Mouse (Mus musculus): ENCODE data around the gene Heatr4. TPM values are rescaled to one million over a fixed set of nuclear protein-coding genes. Genes with fewer than 3 reads are reported as not detected.

Heatr4 gene
- polyA plus RNA-seq, 1 experiment = 0.03 TPM

- 89% methylated on average over 3 of the region's 3 CpGs for WGBS
- no peaks in the 10 kb centered on the region for H3K27me3 ChIP-seq (ENCODE audit: control insufficient read depth, insufficient read depth, low read length)
- H3K4me1 ChIP-seq (ENCODE audit: control insufficient read depth, insufficient read depth, low read length) = no peaks in the 10 kb centered on the region; the same call in 1 of the 2 replicates
- no peak for TF ChIP-seq CTCF (IDR thresholded peaks at IDR 0.05; ENCODE audit: borderline replicate concordance, insufficient read depth, low read depth, low read length)
- TF ChIP-seq POLR2A (IDR thresholded peaks at IDR 0.05; ENCODE audit: borderline replicate concordance, insufficient read depth, low read length) = no peak
- H3K4me3 ChIP-seq (replicated peaks; ENCODE audit: insufficient read depth, low read depth, low read length) = no peak overlapping the region
- no peak overlapping the region for H3K27ac ChIP-seq (ENCODE audit: insufficient read depth, low read length)
- DNase-seq = no peak
These were observed 60.3 kb downstream of the Heatr4 start for GRCm38 (mm10) chr12:83924332-83924731.

GRCm38 (mm10) chr12:83923486-83923859 lies 61.2 kb downstream of the Heatr4 start:
- Histone ChIP-seq H3K4me3 (replicated peaks; ENCODE audit: insufficient read depth, low read depth, low read length) (no peak overlapping the region), H3K27ac (ENCODE audit: insufficient read depth, low read length) (no peak overlapping the region), H3K4me1 (ENCODE audit: control insufficient read depth, insufficient read depth, low read length) (no peaks in the 10 kb centered on the region; the same call in 1 of the 2 replicates), H3K27me3 (ENCODE audit: control insufficient read depth, insufficient read depth, low read length) (no peaks in the 10 kb centered on the region)
- WGBS = 89% methylated on average over 1 of the region's 1 CpGs
- TF ChIP-seq CTCF (IDR thresholded peaks at IDR 0.05; ENCODE audit: borderline replicate concordance, insufficient read depth, low read depth, low read length) (no peak), POLR2A (IDR thresholded peaks at IDR 0.05; ENCODE audit: borderline replicate concordance, insufficient read depth, low read length) (no peak)
- DNase-seq = no peak

GRCm38 (mm10) chr12:83922724-83923485 lies 61.7 kb downstream of the Heatr4 start:
- TF ChIP-seq POLR2A (IDR thresholded peaks at IDR 0.05; ENCODE audit: borderline replicate concordance, insufficient read depth, low read length) = no peak
- no peak for TF ChIP-seq CTCF (IDR thresholded peaks at IDR 0.05; ENCODE audit: borderline replicate concordance, insufficient read depth, low read depth, low read length)
- no peak overlapping the region for H3K4me3 ChIP-seq (replicated peaks; ENCODE audit: insufficient read depth, low read depth, low read length)
- DNase-seq = no peak
- H3K27me3 ChIP-seq (ENCODE audit: control insufficient read depth, insufficient read depth, low read length) = no peaks in the 10 kb centered on the region
- 34% methylated on average over 8 of the region's 8 CpGs for WGBS
- no peak overlapping the region for H3K27ac ChIP-seq (ENCODE audit: insufficient read depth, low read length)
- H3K4me1 ChIP-seq (ENCODE audit: control insufficient read depth, insufficient read depth, low read length) = no peaks in the 10 kb centered on the region; the same call in 1 of the 2 replicates

GRCm38 (mm10) chr12:83921535-83922381 lies 62.9 kb downstream of the Heatr4 start, which contains the start of gene Numb:
TSS of gene Numb (minus strand) at chr12:83921934.
- WGBS = under 1% methylated on average over 56 of the region's 63 CpGs
- no peaks in the 10 kb centered on the region for H3K27me3 ChIP-seq (ENCODE audit: control insufficient read depth, insufficient read depth, low read length)
- peak; percentile 70 for TF ChIP-seq POLR2A (IDR thresholded peaks at IDR 0.05; ENCODE audit: borderline replicate concordance, insufficient read depth, low read length)
- TF ChIP-seq CTCF (IDR thresholded peaks at IDR 0.05; ENCODE audit: borderline replicate concordance, insufficient read depth, low read depth, low read length) = no peak
- peak within 1 kb of the TSS; percentile 62 for H3K4me3 ChIP-seq (replicated peaks; ENCODE audit: insufficient read depth, low read depth, low read length)
- H3K27ac ChIP-seq (ENCODE audit: insufficient read depth, low read length) = peak within 1 kb of the TSS; percentile 78
- peak; percentile 99 to 100 for DNase-seq
- peaks cover 2% of the 10 kb centered on the region; the same call in 1 of the 2 replicates for H3K4me1 ChIP-seq (ENCODE audit: control insufficient read depth, insufficient read depth, low read length)

- 3% methylated on average over 31 of the region's 31 CpGs for WGBS
- no peak for TF ChIP-seq POLR2A (IDR thresholded peaks at IDR 0.05; ENCODE audit: borderline replicate concordance, insufficient read depth, low read length)
- TF ChIP-seq CTCF (IDR thresholded peaks at IDR 0.05; ENCODE audit: borderline replicate concordance, insufficient read depth, low read depth, low read length) = no peak
- DNase-seq = peak; percentile 45 to 54
- Histone ChIP-seq H3K27ac (ENCODE audit: insufficient read depth, low read length) (peak overlapping the region; percentile 78), H3K4me3 (replicated peaks; ENCODE audit: insufficient read depth, low read depth, low read length) (peak overlapping the region; percentile 55), H3K27me3 (ENCODE audit: control insufficient read depth, insufficient read depth, low read length) (no peaks in the 10 kb centered on the region), H3K4me1 (ENCODE audit: control insufficient read depth, insufficient read depth, low read length) (peaks cover 4% of the 10 kb centered on the region; the same call in 1 of the 2 replicates)
These were observed 63.8 kb downstream of the Heatr4 start for GRCm38 (mm10) chr12:83920721-83921441.

- peak; percentile 52 to 70 for DNase-seq
- Histone ChIP-seq H3K27ac (ENCODE audit: insufficient read depth, low read length) (no peak overlapping the region), H3K27me3 (ENCODE audit: control insufficient read depth, insufficient read depth, low read length) (no peaks in the 10 kb centered on the region), H3K4me3 (replicated peaks; ENCODE audit: insufficient read depth, low read depth, low read length) (no peak overlapping the region), H3K4me1 (ENCODE audit: control insufficient read depth, insufficient read depth, low read length) (peaks cover 18% of the 10 kb centered on the region)
- 21% methylated on average over 9 of the region's 9 CpGs for WGBS
- TF ChIP-seq CTCF (IDR thresholded peaks at IDR 0.05; ENCODE audit: borderline replicate concordance, insufficient read depth, low read depth, low read length) (no peak), POLR2A (IDR thresholded peaks at IDR 0.05; ENCODE audit: borderline replicate concordance, insufficient read depth, low read length) (no peak)
These were observed 67.8 kb downstream of the Heatr4 start for GRCm38 (mm10) chr12:83916884-83917283.

GRCm38 (mm10) chr12:83914797-83915196 lies 69.9 kb downstream of the Heatr4 start:
- no peak for TF ChIP-seq POLR2A (IDR thresholded peaks at IDR 0.05; ENCODE audit: borderline replicate concordance, insufficient read depth, low read length)
- TF ChIP-seq CTCF (IDR thresholded peaks at IDR 0.05; ENCODE audit: borderline replicate concordance, insufficient read depth, low read depth, low read length) = no peak
- peaks cover 18% of the 10 kb centered on the region for H3K4me1 ChIP-seq (ENCODE audit: control insufficient read depth, insufficient read depth, low read length)
- H3K4me3 ChIP-seq (replicated peaks; ENCODE audit: insufficient read depth, low read depth, low read length) = no peak overlapping the region
- H3K27me3 ChIP-seq (ENCODE audit: control insufficient read depth, insufficient read depth, low read length) = no peaks in the 10 kb centered on the region
- no peak for DNase-seq
- WGBS = 60% methylated on average over 1 of the region's 1 CpGs
- H3K27ac ChIP-seq (ENCODE audit: insufficient read depth, low read length) = peak overlapping the region; percentile 72

All from cerebellum, adult 2 months (tissue).